Mouse (Mus musculus): ENCODE results near the gene Cyba. TPM values are rescaled to one million over a fixed set of nuclear protein-coding genes. Genes with fewer than 3 reads are reported as not detected.

Gene Cyba
- polyA plus RNA-seq, 2 experiments, result 71.3 to 146 TPM

DNA sequence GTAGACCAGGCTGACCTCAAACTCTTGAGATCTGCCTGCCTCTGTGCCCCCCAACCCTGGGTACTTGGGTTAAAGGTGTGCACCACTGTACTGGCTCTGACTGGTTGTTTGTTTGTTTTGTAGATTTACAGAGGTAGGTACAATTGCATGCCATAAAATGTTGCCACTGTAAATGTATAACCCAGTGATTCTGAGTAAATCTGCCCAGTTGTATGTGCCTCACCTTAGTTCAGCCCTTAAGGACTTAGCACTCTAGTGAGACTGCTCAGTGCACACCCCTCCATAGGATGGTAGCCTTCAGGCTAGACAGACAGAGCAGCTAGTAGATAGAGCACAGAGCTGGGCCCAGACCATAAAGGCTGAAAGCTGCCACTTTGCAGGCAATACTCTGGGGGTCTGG is 39.0 kb downstream of the Cyba start:
- H3K36me3 ChIP-seq (replicated peaks; ENCODE audit: control insufficient read depth, insufficient read depth, low read depth), result peaks cover 45% of the 10 kb centered on the region
- TF ChIP-seq EP300 (IDR thresholded peaks at IDR 0.05; ENCODE audit: low read depth), result no peak
- TF ChIP-seq CTCF (IDR thresholded peaks at IDR 0.05; ENCODE audit: low read depth), result no peak
- ATAC-seq (ENCODE audit: insufficient read depth), result no peak

DNA sequence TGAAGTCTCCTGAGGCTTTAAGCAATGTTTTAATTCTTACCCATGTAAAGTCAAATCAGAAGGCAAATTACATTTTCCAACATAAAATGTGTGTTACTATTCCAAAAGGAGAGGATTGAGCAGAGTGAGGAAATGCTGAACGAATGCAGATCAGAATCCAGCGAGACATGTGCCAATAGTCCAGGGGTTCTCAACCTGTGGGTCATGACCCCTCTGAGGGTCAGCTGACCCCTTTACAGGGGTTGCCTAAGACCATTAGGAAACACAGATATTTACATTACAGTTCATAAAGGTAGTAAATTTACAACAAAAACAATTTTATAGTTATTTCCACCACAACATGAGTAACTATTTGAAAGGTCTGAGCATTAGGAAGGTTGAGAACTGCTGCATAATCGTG is 42.0 kb downstream of the Cyba start:
- Histone ChIP-seq H3K27me3 (ENCODE audit: control insufficient read depth, insufficient read depth, low read length) (no peaks in the 10 kb centered on the region), H3K4me3 (ENCODE audit: insufficient read depth in 1 of 2, low read depth in 2 of 2, low read length in 2 of 2) (no peak overlapping the region), H3K4me2 (ENCODE audit: low read depth) (no peak overlapping the region), H3K36me3 (replicated peaks; ENCODE audit: control insufficient read depth, insufficient read depth, low read depth) (peaks cover 44% of the 10 kb centered on the region), H3K9ac (replicated peaks) (no peak overlapping the region), H3K27ac (no peak overlapping the region), H3K9me3 (ENCODE audit: control insufficient read depth, low read length) (no peaks in the 10 kb centered on the region), H3K4me1 (replicated peaks; ENCODE audit: control insufficient read depth in 2 of 2, insufficient read depth in 2 of 2, low read length in 1 of 2) (no peaks in the 10 kb centered on the region)
- DNase-seq (ENCODE audit: low read depth in 3 of 3, low spot score in 3 of 3) (no peak), ATAC-seq (ENCODE audit: insufficient read depth) (no peak)
- TF ChIP-seq CTCF (IDR thresholded peaks at IDR 0.05; ENCODE audit: low read depth) (no peak), EP300 (IDR thresholded peaks at IDR 0.05; ENCODE audit: low read depth) (no peak)
- 71% methylated on average over 3 of the region's 3 CpGs for WGBS (ENCODE audit: insufficient replicate concordance)

More for the DNA sequence above, 39.0 kb downstream of the Cyba start:
- no peak for DNase-seq (ENCODE audit: low read depth in 3 of 3, low spot score in 3 of 3)
- no peaks in the 10 kb centered on the region for H3K4me1 ChIP-seq (replicated peaks; ENCODE audit: control insufficient read depth in 2 of 2, insufficient read depth in 2 of 2, low read length in 1 of 2)
- H3K9ac ChIP-seq (replicated peaks), result no peak overlapping the region
- H3K4me2 ChIP-seq (ENCODE audit: low read depth), result no peak overlapping the region
- H3K9me3 ChIP-seq (ENCODE audit: control insufficient read depth, low read length), result no peaks in the 10 kb centered on the region
- H3K4me3 ChIP-seq (ENCODE audit: insufficient read depth in 1 of 2, low read depth in 2 of 2, low read length in 2 of 2), result no peak overlapping the region
- H3K27ac ChIP-seq, result no peak overlapping the region
- no peaks in the 10 kb centered on the region for H3K27me3 ChIP-seq (ENCODE audit: control insufficient read depth, insufficient read depth, low read length)

DNA sequence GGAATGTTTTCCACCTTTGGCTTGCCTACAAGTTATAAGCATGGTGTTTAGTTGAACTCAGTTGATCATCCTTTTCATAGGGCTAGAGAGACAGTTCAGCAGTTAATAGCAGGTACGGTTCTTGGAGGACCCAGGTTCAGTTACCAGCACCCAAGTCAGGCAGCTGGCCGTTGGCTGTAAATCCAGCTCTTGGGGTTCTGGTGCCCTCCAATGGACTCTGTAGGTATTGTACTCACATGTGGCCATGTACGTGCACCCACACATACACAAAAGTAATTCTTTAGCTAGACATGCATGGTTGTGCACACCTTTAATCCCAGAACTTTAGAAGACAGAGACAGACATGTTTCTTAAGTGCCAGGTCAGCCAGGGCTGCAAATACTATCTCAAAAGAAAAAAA is 43.4 kb downstream of the Cyba start:
- no peak overlapping the region for H3K27ac ChIP-seq
- DNase-seq (ENCODE audit: low read depth in 3 of 3, low spot score in 3 of 3), result no peak
- no peak for ATAC-seq (ENCODE audit: insufficient read depth)
- H3K4me2 ChIP-seq (ENCODE audit: low read depth), result no peak overlapping the region
- H3K9me3 ChIP-seq (ENCODE audit: control insufficient read depth, low read length), result no peaks in the 10 kb centered on the region
- H3K4me3 ChIP-seq (ENCODE audit: insufficient read depth in 1 of 2, low read depth in 2 of 2, low read length in 2 of 2), result no peak overlapping the region
- WGBS (ENCODE audit: insufficient replicate concordance), result 86% methylated on average over 3 of the region's 3 CpGs
- TF ChIP-seq CTCF (IDR thresholded peaks at IDR 0.05; ENCODE audit: low read depth) (peak; percentile 54), EP300 (IDR thresholded peaks at IDR 0.05; ENCODE audit: low read depth) (no peak)
- no peak overlapping the region for H3K9ac ChIP-seq (replicated peaks)
- H3K27me3 ChIP-seq (ENCODE audit: control insufficient read depth, insufficient read depth, low read length), result no peaks in the 10 kb centered on the region
- peaks cover 57% of the 10 kb centered on the region for H3K36me3 ChIP-seq (replicated peaks; ENCODE audit: control insufficient read depth, insufficient read depth, low read depth)
- H3K4me1 ChIP-seq (replicated peaks; ENCODE audit: control insufficient read depth in 2 of 2, insufficient read depth in 2 of 2, low read length in 1 of 2), result no peaks in the 10 kb centered on the region

DNA sequence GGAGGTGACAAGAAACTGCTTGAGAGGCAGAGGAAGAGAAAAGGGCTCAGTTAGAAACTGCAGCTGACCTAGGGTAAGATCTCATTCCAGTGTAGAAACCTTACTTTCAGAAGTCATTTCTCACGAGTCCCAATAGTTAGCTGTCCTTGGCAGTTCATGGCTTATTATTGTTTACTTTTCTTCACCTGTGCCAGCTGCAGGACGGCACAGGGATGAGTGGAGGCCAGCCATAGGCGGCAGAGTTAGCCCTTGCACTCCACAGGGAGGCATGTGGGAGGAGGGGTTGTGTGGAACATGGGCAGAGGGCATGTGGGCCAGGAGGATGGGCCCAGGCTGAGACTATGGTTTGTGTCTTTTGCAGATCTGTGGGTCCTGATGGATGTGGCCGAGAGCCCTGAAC is 49.7 kb downstream of the Cyba start:
- WGBS (ENCODE audit: insufficient replicate concordance), result 78% methylated on average over 4 of the region's 4 CpGs

DNA sequence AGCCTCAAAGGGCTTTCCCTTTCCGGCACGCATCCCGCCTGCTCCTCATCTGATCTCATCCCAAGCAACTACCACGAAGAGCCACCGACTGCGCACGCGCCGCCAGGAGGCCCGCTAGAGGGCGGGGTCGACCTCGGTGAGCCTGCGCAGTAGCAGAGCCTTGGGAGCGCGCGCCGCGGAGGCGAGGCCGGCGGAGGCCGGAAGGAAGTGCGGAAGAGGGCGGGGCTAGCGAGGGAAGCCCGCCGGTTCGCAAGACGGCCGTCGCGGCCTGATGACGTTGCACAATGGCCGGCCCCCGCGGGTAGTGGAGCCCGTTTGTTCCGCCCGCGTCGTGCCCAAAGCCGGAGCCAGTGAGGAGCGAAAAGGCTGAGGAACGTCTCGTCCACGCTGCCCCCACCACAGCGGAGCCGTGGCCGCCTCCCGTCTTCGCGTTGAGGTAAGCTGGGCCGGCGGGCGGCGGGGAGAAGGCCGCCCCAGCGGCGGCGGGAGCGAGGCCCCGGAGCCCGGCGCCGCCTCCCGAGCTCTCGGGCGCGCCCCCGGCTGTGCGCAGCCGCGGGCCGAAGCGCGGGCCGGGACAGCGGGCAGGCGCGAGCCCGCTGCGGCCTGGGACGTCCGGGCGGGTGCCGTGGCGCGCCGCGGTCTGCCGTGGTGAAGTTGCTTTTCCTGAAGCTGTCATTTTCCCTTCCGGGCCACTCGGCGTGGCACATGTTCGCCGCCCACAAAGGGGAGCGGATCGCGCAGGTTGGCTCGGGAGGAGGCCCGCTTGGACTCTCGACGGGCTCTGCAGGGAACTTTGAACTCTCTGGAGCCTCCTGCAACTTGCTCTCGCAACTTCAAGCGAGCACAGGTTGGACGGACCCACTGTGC is 56.1 kb downstream of the Cyba start, which contains the start of gene Zc3h18:
Gene Zc3h18 (plus strand): TSS at position 245 of the 867 bp plus-strand sequence.
- Histone ChIP-seq H3K4me1 (replicated peaks; ENCODE audit: control insufficient read depth in 2 of 2, insufficient read depth in 2 of 2, low read length in 1 of 2) (peaks cover 3 to 16% of the 10 kb centered on the region in 2 experiments; a peak in 3 of 4 replicates), H3K9ac (replicated peaks) (peak within 1 kb of the TSS; percentile 83), H3K27me3 (ENCODE audit: control insufficient read depth, insufficient read depth, low read length) (no peaks in the 10 kb centered on the region), H3K4me3 (ENCODE audit: insufficient read depth in 1 of 2, low read depth in 2 of 2, low read length in 2 of 2) (peak within 1 kb of the TSS; percentile 79 to 87), H3K4me2 (ENCODE audit: low read depth) (peak within 1 kb of the TSS; percentile 78), H3K36me3 (replicated peaks; ENCODE audit: control insufficient read depth, insufficient read depth, low read depth) (peaks cover 15% of the 10 kb centered on the region), H3K27ac (peak within 1 kb of the TSS; percentile 53), H3K9me3 (ENCODE audit: control insufficient read depth, low read length) (no peaks in the 10 kb centered on the region)
- WGBS (ENCODE audit: insufficient replicate concordance), result under 1% methylated on average over 102 of the region's 107 CpGs
- TF ChIP-seq CTCF (IDR thresholded peaks at IDR 0.05; ENCODE audit: low read depth) (peak; percentile 68), EP300 (IDR thresholded peaks at IDR 0.05; ENCODE audit: low read depth) (no peak)
- DNase-seq (ENCODE audit: low read depth in 3 of 3, low spot score in 3 of 3) (peak; percentile 96 to 98 (median 97)), ATAC-seq (ENCODE audit: insufficient read depth) (peak; percentile 94)

More for the DNA sequence above, 49.7 kb downstream of the Cyba start:
- TF ChIP-seq CTCF (IDR thresholded peaks at IDR 0.05; ENCODE audit: low read depth), result no peak
- no peak for TF ChIP-seq EP300 (IDR thresholded peaks at IDR 0.05; ENCODE audit: low read depth)
- H3K4me3 ChIP-seq (ENCODE audit: insufficient read depth in 1 of 2, low read depth in 2 of 2, low read length in 2 of 2), result no peak overlapping the region
- no peaks in the 10 kb centered on the region for H3K27me3 ChIP-seq (ENCODE audit: control insufficient read depth, insufficient read depth, low read length)
- no peak overlapping the region for H3K27ac ChIP-seq
- H3K9me3 ChIP-seq (ENCODE audit: control insufficient read depth, low read length), result no peaks in the 10 kb centered on the region
- ATAC-seq (ENCODE audit: insufficient read depth) (no peak), DNase-seq (ENCODE audit: low read depth in 3 of 3, low spot score in 3 of 3) (no peak)
- H3K4me1 ChIP-seq (replicated peaks; ENCODE audit: control insufficient read depth in 2 of 2, insufficient read depth in 2 of 2, low read length in 1 of 2), result peaks cover 0 to 3% of the 10 kb centered on the region in 2 experiments; a peak in 2 of 4 replicates
- no peak overlapping the region for H3K4me2 ChIP-seq (ENCODE audit: low read depth)
- H3K9ac ChIP-seq (replicated peaks), result no peak overlapping the region
- peaks cover 58% of the 10 kb centered on the region for H3K36me3 ChIP-seq (replicated peaks; ENCODE audit: control insufficient read depth, insufficient read depth, low read depth)

All from liver, embryonic 14.5 days (tissue).